Mouse (Mus musculus) CH12.LX (cell line): ENCODE data around the gene Maml2. TPM values are rescaled to one million over a fixed set of nuclear protein-coding genes. Genes with fewer than 3 reads are reported as not detected.

Experiments used
- DNase-seq: peaks from one replicate; pipeline ENCODE4 v3.0.0-alpha.2; 2013; ENCODE audit errors: extremely low read depth
- H3K27ac ChIP-seq: 2 replicates; pipeline ENCODE4 v1.5.1; 2012; ENCODE audit warnings: low read depth, mild to moderate bottlenecking, control low read depth, moderate library complexity; ENCODE audit not compliant: insufficient read depth
- H3K27me3 ChIP-seq: replicated peaks from 2 replicates; pipeline ENCODE3; 2012; ENCODE audit warnings: inconsistent platforms
- H3K36me3 ChIP-seq, 2 experiments: replicated peaks in 1 of 2; 2 replicates each; pipeline versions ENCODE3 to v1.6.1; 2012; ENCODE audit warnings: inconsistent platforms in 1 of 2, low read length in 1 of 2, mild to moderate bottlenecking in 1 of 2, mixed read lengths in 1 of 2, moderate library complexity in 1 of 2; ENCODE audit not compliant: control insufficient read depth in 1 of 2, insufficient read depth in 1 of 2
- H3K4me1 ChIP-seq, 2 experiments: 2 replicates each; pipeline ENCODE4 v1.6.1; 2012; ENCODE audit warnings: inconsistent platforms in 1 of 2, moderate library complexity in 1 of 2; ENCODE audit not compliant: insufficient read depth in 2 of 2, control insufficient read depth in 1 of 2
- H3K4me2 ChIP-seq: 2 replicates; pipeline ENCODE4 v1.6.1; 2012; ENCODE audit warnings: low read depth, mild to moderate bottlenecking, control low read depth; ENCODE audit not compliant: poor library complexity, insufficient read depth, severe bottlenecking
- H3K4me3 ChIP-seq, 3 experiments: fragments of 150-350 bp in 1 of 3; sonication (generic) in 1 of 3; replicated peaks in 1 of 3; 2 replicates each; pipeline versions ENCODE3 to v1.5.1; 2011 to 2012; ENCODE audit warnings: low read depth in 2 of 3, low read length in 2 of 3, mild to moderate bottlenecking in 2 of 3, moderate library complexity in 2 of 3, control low read depth in 1 of 3, improper control_type of control experiment in 1 of 3, inconsistent platforms in 1 of 3, mixed read lengths in 1 of 3; ENCODE audit not compliant: poor library complexity in 1 of 3
- H3K79me2 ChIP-seq: replicated peaks from 2 replicates; pipeline ENCODE4 v1.6.1; 2012; ENCODE audit warnings: mild to moderate bottlenecking, moderate library complexity; ENCODE audit not compliant: control insufficient read depth, poor library complexity, insufficient read depth, severe bottlenecking; ENCODE audit errors: extremely low read depth
- H3K9ac ChIP-seq: 2 replicates; pipeline ENCODE4 v1.6.1; 2012; ENCODE audit warnings: low read depth, mild to moderate bottlenecking, control low read depth, moderate library complexity; ENCODE audit not compliant: insufficient read depth
- H3K9me3 ChIP-seq: replicated peaks from 2 replicates; pipeline ENCODE3; 2012; ENCODE audit warnings: low read length, inconsistent platforms, mixed read lengths
- CHD2 ChIP-seq: IDR thresholded peaks from 2 replicates; pipeline ENCODE4 v1.6.1; 2011; ENCODE audit warnings: low read length, improper control_type of control experiment
- E2F4 ChIP-seq: IDR thresholded peaks from 2 replicates; pipeline ENCODE4 v1.6.1; 2011; ENCODE audit warnings: low read depth, low read length, improper control_type of control experiment; ENCODE audit not compliant: insufficient replicate concordance
- ELF1 ChIP-seq: IDR thresholded peaks from 2 replicates; pipeline ENCODE4 v1.6.1; 2014; ENCODE audit warnings: low read depth, mild to moderate bottlenecking, inconsistent platforms, low read length, improper control_type of control experiment
- JUND ChIP-seq: conservative IDR thresholded peaks from 2 replicates; pipeline ENCODE4 v1.6.1; 2011; ENCODE audit warnings: low read depth, low read length, improper control_type of control experiment
- KAT2A ChIP-seq: IDR thresholded peaks from 2 replicates; pipeline ENCODE4 v1.6.1; 2012; ENCODE audit warnings: low read length, improper control_type of control experiment, inconsistent platforms; ENCODE audit not compliant: insufficient replicate concordance
- MXI1 ChIP-seq: IDR thresholded peaks from 2 replicates; pipeline ENCODE4 v1.6.1; 2011; ENCODE audit warnings: mild to moderate bottlenecking, low read depth, low read length, improper control_type of control experiment
- MYC ChIP-seq: IDR thresholded peaks from 2 replicates; pipeline ENCODE4 v1.6.1; 2011; ENCODE audit warnings: low read depth, mild to moderate bottlenecking, improper control_type of control experiment, low read length
- NRF1 ChIP-seq: IDR thresholded peaks from 2 replicates; pipeline ENCODE4 v1.6.1; 2014; ENCODE audit warnings: low read depth, mild to moderate bottlenecking, inconsistent platforms, low read length, improper control_type of control experiment, moderate library complexity
- POLR2A ChIP-seq: IDR thresholded peaks from 2 replicates; pipeline ENCODE4 v1.6.1; 2011; ENCODE audit warnings: low read depth, mild to moderate bottlenecking, improper control_type of control experiment, low read length
- TCF12 ChIP-seq: IDR thresholded peaks from 2 replicates; pipeline ENCODE4 v1.6.1; 2014; ENCODE audit warnings: low read depth, mild to moderate bottlenecking, inconsistent platforms, low read length, improper control_type of control experiment
- UBTF ChIP-seq: IDR thresholded peaks from 2 replicates; pipeline ENCODE4 v1.6.1; 2012; ENCODE audit warnings: low read depth, mild to moderate bottlenecking, inconsistent platforms, low read length, improper control_type of control experiment, moderate library complexity
- USF1 ChIP-seq: IDR thresholded peaks from 2 replicates; pipeline ENCODE4 v1.6.1; 2014; ENCODE audit warnings: low read depth, mild to moderate bottlenecking, inconsistent platforms, low read length, improper control_type of control experiment
- USF2 ChIP-seq: conservative IDR thresholded peaks from 2 replicates; pipeline ENCODE4 v1.6.1; 2011; ENCODE audit warnings: low read depth, low read length, improper control_type of control experiment
- ZNF384 ChIP-seq: IDR thresholded peaks from 2 replicates; pipeline ENCODE4 v1.6.1; 2012; ENCODE audit warnings: low read depth, low read length, improper control_type of control experiment, inconsistent platforms
- dilution Hi-C: fragments of 300-500 bp; cut with MboI; formaldehyde crosslinking; loops from 2 replicates; pipeline ENCODE4 v1.14.3; 2020; ENCODE audit warnings: low sequenced_read_pairs; ENCODE audit not compliant: extremely low pct_unique_long_range_greater_than_20kb, extremely low pct_ligation_motif_present
- in situ Hi-C: fragments of 300-500 bp; cut with MboI; formaldehyde crosslinking; loops from 3 replicates; pipeline ENCODE4 v1.14.3; 2019; ENCODE audit warnings: low sequenced_read_pairs, low pct_ligation_motif_present, low pct_unique_long_range_greater_than_20kb, mixed read lengths
- polyA plus RNA-seq: library from polyadenylated mRNA; unstranded; fragments of >175 nt; gene quantifications from 2 replicates; pipeline ENCODE4 v1.2.1, GENCODE M21; 2012; ENCODE audit warnings: low read depth; ENCODE audit not compliant: insufficient read length
- total RNA-seq, 2 experiments: library from RNA; depleted of rRNA; stranded (reverse); fragments of 300-350 nt in 1 of 2; fragments of >200 nt in 1 of 2; gene quantifications; 2 replicates each; pipeline ENCODE4 v1.2.3; 2012 to 2014

Maml2 gene
- total and polyA plus RNA-seq, 3 experiments, result 5.9 to 9.1 (median 5.9) TPM

- TF ChIP-seq ZNF384 (no peak), USF2 (no peak), UBTF (no peak), TCF12 (no peak), KAT2A (no peak), USF1 (no peak), MXI1 (no peak), JUND (no peak), CHD2 (no peak), ELF1 (no peak)
- peaks cover 4% of the 10 kb centered on the region; the same call in 1 of the 2 replicates for H3K79me2 ChIP-seq
- in situ Hi-C loops (no loop called here), dilution Hi-C loops (no loop called here)
- H3K9me3 ChIP-seq, result no peaks in the 10 kb centered on the region
- peaks cover 7 to 22% of the 10 kb centered on the region in 2 experiments; a peak in 3 of 4 replicates for H3K4me1 ChIP-seq
- no peak overlapping the region for H3K4me2 ChIP-seq
- no peak overlapping the region for H3K27ac ChIP-seq
- H3K9ac ChIP-seq, result no peak overlapping the region
- no peak for DNase-seq
- H3K4me3 ChIP-seq, result no peak overlapping the region
- H3K27me3 ChIP-seq, result no peaks in the 10 kb centered on the region
- peaks cover 0 to 14% of the 10 kb centered on the region in 2 experiments for H3K36me3 ChIP-seq
These were observed 133.0 kb downstream of the Maml2 start for GRCm38 (mm10) chr9:13430744-13431143.

- no peak for TF ChIP-seq NRF1
- dilution Hi-C loops, result no loop called here
- no peak for DNase-seq
- no peak overlapping the region for H3K4me3 ChIP-seq
- peaks cover 7 to 22% of the 10 kb centered on the region in 2 experiments; a peak in 3 of 4 replicates for H3K4me1 ChIP-seq
- H3K4me2 ChIP-seq, result no peak overlapping the region
- H3K27ac ChIP-seq, result no peak overlapping the region
- in situ Hi-C loops, result no loop called here
- peaks cover 0 to 14% of the 10 kb centered on the region in 2 experiments for H3K36me3 ChIP-seq
- no peaks in the 10 kb centered on the region for H3K27me3 ChIP-seq
- H3K79me2 ChIP-seq, result peaks cover 4% of the 10 kb centered on the region; the same call in 1 of the 2 replicates
- no peaks in the 10 kb centered on the region for H3K9me3 ChIP-seq
- H3K9ac ChIP-seq, result no peak overlapping the region
These were observed 133.9 kb downstream of the Maml2 start for GRCm38 (mm10) chr9:13431646-13432045.

- H3K9ac ChIP-seq, result no peak overlapping the region
- no peak overlapping the region for H3K4me2 ChIP-seq
- H3K4me3 ChIP-seq, result no peak overlapping the region
- in situ Hi-C loops, result no loop called here
- dilution Hi-C loops, result no loop called here
- no peak for DNase-seq
- H3K36me3 ChIP-seq, result peaks cover 0 to 22% of the 10 kb centered on the region in 2 experiments
- TF ChIP-seq ZNF384 (no peak), MYC (no peak), E2F4 (no peak), NRF1 (no peak), TCF12 (no peak), UBTF (no peak), POLR2A (no peak)
- H3K9me3 ChIP-seq, result peaks cover 6% of the 10 kb centered on the region
- no peaks in the 10 kb centered on the region for H3K27me3 ChIP-seq
- H3K4me1 ChIP-seq, result peaks cover 4 to 19% of the 10 kb centered on the region in 2 experiments; a peak in 3 of 4 replicates
- no peak overlapping the region for H3K27ac ChIP-seq
- H3K79me2 ChIP-seq, result peaks cover 4% of the 10 kb centered on the region; the same call in 1 of the 2 replicates
These were observed 135.8 kb downstream of the Maml2 start for GRCm38 (mm10) chr9:13433501-13434090.
